Mouse (Mus musculus) MEL (cell line): Measurements from ENCODE around the gene Kcnc4. TPM values are rescaled to one million over a fixed set of nuclear protein-coding genes. Genes with fewer than 3 reads are reported as not detected.

Source experiments
- DNase-seq: peaks from one replicate; pipeline ENCODE4 v3.0.0; 2011; ENCODE audit warnings: low read depth, low spot score
- H3K27ac ChIP-seq: 2 replicates; pipeline ENCODE4 v1.5.1; 2012; ENCODE audit warnings: low read depth, mild to moderate bottlenecking, control low read depth, low read length, moderate library complexity; ENCODE audit not compliant: control insufficient read depth
- H3K27me3 ChIP-seq, 2 experiments: fragments of 150-350 bp in 1 of 2; sonication (generic) in 1 of 2; 2 replicates each; pipeline ENCODE4 v1.6.1; 2012; ENCODE audit warnings: low read length in 2 of 2, mild to moderate bottlenecking in 2 of 2, improper control_type of control experiment in 1 of 2, moderate library complexity in 1 of 2; ENCODE audit not compliant: insufficient read depth in 2 of 2, control insufficient read depth in 1 of 2
- H3K36me3 ChIP-seq, 2 experiments: 2 replicates each; pipeline ENCODE4 v1.6.1; 2012 to 2014; ENCODE audit warnings: low read length in 2 of 2, improper control_type of control experiment in 1 of 2, inconsistent platforms in 1 of 2, mild to moderate bottlenecking in 1 of 2; ENCODE audit not compliant: insufficient read depth in 2 of 2, control insufficient read depth in 1 of 2
- H3K4me1 ChIP-seq, 2 experiments: fragments of 150-350 bp in 1 of 2; sonication (generic) in 1 of 2; 2 replicates each; pipeline ENCODE4 v1.6.1; 2012; ENCODE audit warnings: low read length in 2 of 2, improper control_type of control experiment in 1 of 2, mild to moderate bottlenecking in 1 of 2; ENCODE audit not compliant: insufficient read depth in 2 of 2, control insufficient read depth in 1 of 2
- H3K4me3 ChIP-seq, 2 experiments: fragments of 150-350 bp in 1 of 2; sonication (generic) in 1 of 2; 2 replicates each; pipeline ENCODE4 v1.5.1; 2012; ENCODE audit warnings: low read depth in 2 of 2, low read length in 2 of 2, mild to moderate bottlenecking in 2 of 2, moderate library complexity in 2 of 2, control low read depth in 1 of 2, improper control_type of control experiment in 1 of 2; ENCODE audit not compliant: control insufficient read depth in 1 of 2, insufficient read depth in 1 of 2
- H3K79me2 ChIP-seq: 2 replicates; pipeline ENCODE4 v1.6.1; 2012; ENCODE audit warnings: mild to moderate bottlenecking, low read length, moderate library complexity; ENCODE audit not compliant: control insufficient read depth, poor library complexity, insufficient read depth
- H3K9ac ChIP-seq: 2 replicates; pipeline ENCODE4 v1.6.1; 2012; ENCODE audit warnings: low read depth, mild to moderate bottlenecking, control low read depth, low read length, moderate library complexity; ENCODE audit not compliant: control insufficient read depth, poor library complexity, severe bottlenecking
- H3K9me3 ChIP-seq: fragments of 150-350 bp; sonication (generic); replicated peaks from 2 replicates; pipeline ENCODE4 v1.6.1; 2012; ENCODE audit warnings: mild to moderate bottlenecking, low read length, improper control_type of control experiment, moderate library complexity; ENCODE audit not compliant: insufficient read depth
- BHLHE40 ChIP-seq: IDR thresholded peaks from 2 replicates; pipeline ENCODE4 v1.6.1; 2012; ENCODE audit warnings: low read depth, mild to moderate bottlenecking, inconsistent platforms, low read length, improper control_type of control experiment, borderline replicate concordance
- CHD2 ChIP-seq: IDR thresholded peaks from 2 replicates; pipeline ENCODE4 v1.6.1; 2011; ENCODE audit warnings: low read length, improper control_type of control experiment
- CTCF ChIP-seq, 3 experiments: IDR thresholded peaks in 2 of 3; conservative IDR thresholded peaks in 1 of 3; 2 replicates each; pipeline ENCODE4 v1.5.1; 2011 to 2012; ENCODE audit warnings: low read length in 3 of 3, low read depth in 2 of 3, mild to moderate bottlenecking in 2 of 3, improper control_type of control experiment in 1 of 3, inconsistent platforms in 1 of 3, mixed read lengths in 1 of 3, moderate library complexity in 1 of 3; ENCODE audit not compliant: control insufficient read depth in 1 of 3, insufficient read depth in 1 of 3, poor library complexity in 1 of 3, severe bottlenecking in 1 of 3
- E2F4 ChIP-seq: IDR thresholded peaks from 2 replicates; pipeline ENCODE4 v1.6.1; 2011; ENCODE audit warnings: low read depth, low read length, improper control_type of control experiment, borderline replicate concordance
- ELF1 ChIP-seq: IDR thresholded peaks from 2 replicates; pipeline ENCODE4 v1.6.1; 2014; ENCODE audit warnings: low read depth, mild to moderate bottlenecking, inconsistent platforms, low read length, improper control_type of control experiment, moderate library complexity
- EP300 ChIP-seq, 2 experiments: IDR thresholded peaks; 2 replicates each; pipeline ENCODE4 v1.6.1; 2011; ENCODE audit warnings: improper control_type of control experiment in 2 of 2, low read length in 2 of 2, low read depth in 1 of 2, mild to moderate bottlenecking in 1 of 2
- ETS1 ChIP-seq: IDR thresholded peaks from 2 replicates; pipeline ENCODE4 v1.6.1; 2012; ENCODE audit warnings: low read depth, mild to moderate bottlenecking, inconsistent platforms, low read length, improper control_type of control experiment, moderate library complexity
- GABPA ChIP-seq: IDR thresholded peaks from 2 replicates; pipeline ENCODE4 v1.6.1; 2012; ENCODE audit warnings: low read depth, mild to moderate bottlenecking, inconsistent platforms, low read length, improper control_type of control experiment, moderate library complexity
- GATA1 ChIP-seq: IDR thresholded peaks from 2 replicates; pipeline ENCODE4 v1.6.1; 2011; ENCODE audit warnings: low read depth, low read length, improper control_type of control experiment
- JUND ChIP-seq: IDR thresholded peaks from 2 replicates; pipeline ENCODE4 v1.6.1; 2011; ENCODE audit warnings: low read depth, mild to moderate bottlenecking, improper control_type of control experiment, low read length
- KAT2A ChIP-seq: conservative IDR thresholded peaks from 2 replicates; pipeline ENCODE4 v1.6.1; 2012; ENCODE audit warnings: low read depth, low read length, improper control_type of control experiment, inconsistent platforms
- MAFK ChIP-seq: IDR thresholded peaks from 2 replicates; pipeline ENCODE4 v1.6.1; 2011; ENCODE audit warnings: low read depth, mild to moderate bottlenecking, low read length, improper control_type of control experiment, borderline replicate concordance
- MAX ChIP-seq: IDR thresholded peaks from 2 replicates; pipeline ENCODE4 v1.6.1; 2011; ENCODE audit warnings: low read length, improper control_type of control experiment
- MAZ ChIP-seq: IDR thresholded peaks from 2 replicates; pipeline ENCODE4 v1.6.1; 2012; ENCODE audit warnings: low read depth, mild to moderate bottlenecking, inconsistent platforms, low read length, improper control_type of control experiment
- MEF2A ChIP-seq: IDR thresholded peaks from 2 replicates; pipeline ENCODE4 v1.6.1; 2014; ENCODE audit warnings: low read depth, mild to moderate bottlenecking, inconsistent platforms, low read length, improper control_type of control experiment; ENCODE audit not compliant: poor library complexity, insufficient replicate concordance, severe bottlenecking; ENCODE audit errors: extremely low read depth
- MXI1 ChIP-seq: IDR thresholded peaks from 2 replicates; pipeline ENCODE4 v1.6.1; 2011; ENCODE audit warnings: mild to moderate bottlenecking, low read depth, low read length, improper control_type of control experiment
- MYB ChIP-seq: IDR thresholded peaks from 2 replicates; pipeline ENCODE4 v1.6.1; 2011; ENCODE audit warnings: mild to moderate bottlenecking, low read depth, low read length, improper control_type of control experiment
- MYC ChIP-seq: IDR thresholded peaks from 2 replicates; pipeline ENCODE4 v1.6.1; 2011; ENCODE audit warnings: low read depth, mild to moderate bottlenecking, low read length, improper control_type of control experiment, moderate library complexity
- NELFE ChIP-seq: IDR thresholded peaks from 2 replicates; pipeline ENCODE4 v1.6.1; 2011; ENCODE audit warnings: low read depth, low read length, improper control_type of control experiment
- NRF1 ChIP-seq: IDR thresholded peaks from 2 replicates; pipeline ENCODE4 v1.6.1; 2014; ENCODE audit warnings: low read depth, mild to moderate bottlenecking, inconsistent platforms, low read length, improper control_type of control experiment, moderate library complexity; ENCODE audit not compliant: poor library complexity, insufficient read depth, severe bottlenecking
- POLR2A ChIP-seq, 2 experiments: IDR thresholded peaks; 2 replicates each; pipeline ENCODE4 v1.6.1; 2011 to 2012; ENCODE audit warnings: low read length in 2 of 2, mild to moderate bottlenecking in 2 of 2, control low read depth in 1 of 2, improper control_type of control experiment in 1 of 2, low read depth in 1 of 2, moderate library complexity in 1 of 2; ENCODE audit not compliant: control insufficient read depth in 1 of 2, insufficient read depth in 1 of 2, poor library complexity in 1 of 2
- POLR2AphosphoS2 ChIP-seq: IDR thresholded peaks from 2 replicates; pipeline ENCODE4 v1.6.1; 2011; ENCODE audit warnings: low read length, improper control_type of control experiment
- POLR2AphosphoS5 ChIP-seq: IDR thresholded peaks from 2 replicates; pipeline ENCODE4 v1.6.1; 2012; ENCODE audit warnings: low read depth, borderline replicate concordance, mild to moderate bottlenecking, inconsistent platforms, low read length, moderate library complexity, mixed read lengths
- RAD21 ChIP-seq: IDR thresholded peaks from 2 replicates; pipeline ENCODE4 v1.6.1; 2011; ENCODE audit warnings: mild to moderate bottlenecking, low read depth, low read length, improper control_type of control experiment
- RCOR1 ChIP-seq: IDR thresholded peaks from 2 replicates; pipeline ENCODE4 v1.6.1; 2012; ENCODE audit warnings: low read depth, mild to moderate bottlenecking, inconsistent platforms, low read length, improper control_type of control experiment
- SIN3A ChIP-seq: IDR thresholded peaks from 2 replicates; pipeline ENCODE4 v1.6.1; 2012; ENCODE audit warnings: low read length, improper control_type of control experiment, inconsistent platforms
- SMC3 ChIP-seq: IDR thresholded peaks from 2 replicates; pipeline ENCODE4 v1.6.1; 2011; ENCODE audit warnings: low read depth, low read length, improper control_type of control experiment
- TAL1 ChIP-seq: IDR thresholded peaks from 2 replicates; pipeline ENCODE4 v1.6.1; 2012; ENCODE audit warnings: mild to moderate bottlenecking, inconsistent platforms, low read length, moderate library complexity, mixed read lengths
- TBP ChIP-seq: IDR thresholded peaks from 2 replicates; pipeline ENCODE4 v1.8.0; 2011; ENCODE audit warnings: low read depth, low read length, improper control_type of control experiment
- TCF12 ChIP-seq: IDR thresholded peaks from 2 replicates; pipeline ENCODE4 v1.6.1; 2014; ENCODE audit warnings: low read depth, mild to moderate bottlenecking, inconsistent platforms, low read length, improper control_type of control experiment, moderate library complexity
- UBTF ChIP-seq: IDR thresholded peaks from 2 replicates; pipeline ENCODE4 v1.6.1; 2012; ENCODE audit warnings: low read depth, mild to moderate bottlenecking, inconsistent platforms, low read length, improper control_type of control experiment, moderate library complexity, borderline replicate concordance; ENCODE audit not compliant: insufficient read depth
- USF2 ChIP-seq, 2 experiments: IDR thresholded peaks; 2 replicates each; pipeline ENCODE4 v1.6.1; 2011 to 2012; ENCODE audit warnings: improper control_type of control experiment in 2 of 2, low read length in 2 of 2, borderline replicate concordance in 1 of 2, inconsistent platforms in 1 of 2, low read depth in 1 of 2, mild to moderate bottlenecking in 1 of 2; ENCODE audit not compliant: insufficient read depth in 1 of 2
- ZC3H11A ChIP-seq: IDR thresholded peaks from 2 replicates; pipeline ENCODE4 v1.6.1; 2012; ENCODE audit warnings: low read depth, mild to moderate bottlenecking, inconsistent platforms, low read length, improper control_type of control experiment
- ZKSCAN1 ChIP-seq: IDR thresholded peaks from 2 replicates; pipeline ENCODE4 v1.6.1; 2012; ENCODE audit warnings: low read depth, mild to moderate bottlenecking, inconsistent platforms, low read length, improper control_type of control experiment, moderate library complexity
- ZMIZ1 ChIP-seq: IDR thresholded peaks from 2 replicates; pipeline ENCODE4 v1.6.1; 2012; ENCODE audit warnings: low read depth, mild to moderate bottlenecking, inconsistent platforms, low read length, improper control_type of control experiment, moderate library complexity
- ZNF384 ChIP-seq: IDR thresholded peaks from 2 replicates; pipeline ENCODE4 v1.6.1; 2012; ENCODE audit warnings: low read depth, mild to moderate bottlenecking, inconsistent platforms, low read length, improper control_type of control experiment
- polyA plus RNA-seq, 2 experiments: library from polyadenylated mRNA; stranded (reverse) in 1 of 2; unstranded in 1 of 2; fragments of >175 nt in 1 of 2; fragments of >200 nt in 1 of 2; gene quantifications; 2 replicates each; pipeline versions ENCODE4 v1.2.1 to v1.2.4; 2012; ENCODE audit warnings: low replicate concordance in 2 of 2, low read depth in 1 of 2; ENCODE audit not compliant: insufficient read length in 2 of 2, insufficient read depth in 1 of 2, missing spikeins in 1 of 2
- total RNA-seq: library from RNA; depleted of rRNA; stranded (reverse); fragments of 300-350 nt; gene quantifications from 2 replicates; pipeline ENCODE4 v1.2.3, GENCODE M21; 2012

Gene Kcnc4
- total and polyA plus RNA-seq, 3 experiments = not detected

GRCm38 (mm10) chr3:107462160-107462559 is 2.8 kb upstream of the Kcnc4 start:
- no peak overlapping the region for H3K27ac ChIP-seq
- no peaks in the 10 kb centered on the region for H3K27me3 ChIP-seq
- peak; percentile 68 for DNase-seq
- H3K79me2 ChIP-seq = no peaks in the 10 kb centered on the region
- no peak overlapping the region for H3K4me3 ChIP-seq
- no peaks in the 10 kb centered on the region for H3K36me3 ChIP-seq
- H3K9ac ChIP-seq = no peak overlapping the region
- H3K4me1 ChIP-seq = no peaks in the 10 kb centered on the region
- TF ChIP-seq RCOR1 (no peak), NRF1 (no peak), POLR2AphosphoS2 (no peak), POLR2AphosphoS5 (no peak), MYC (no peak), TCF12 (no peak), MAZ (no peak), ZNF384 (no peak), MYB (no peak), BHLHE40 (no peak), ELF1 (no peak), ETS1 (no peak), MAFK (no peak), USF2 (IDR thresholded peaks at IDR 0.05; ENCODE audit: borderline replicate concordance in 1 of 2, insufficient read depth in 1 of 2, low read depth in 1 of 2, low read length in 2 of 2) (no peak), EP300 (IDR thresholded peaks at IDR 0.05; ENCODE audit: low read depth in 1 of 2, low read length in 2 of 2) (no peak), MEF2A (no peak), CHD2 (no peak), ZC3H11A (peak; percentile 78), ZMIZ1 (no peak), GABPA (no peak), RAD21 (peak; percentile 88), GATA1 (no peak), ZKSCAN1 (peak; percentile 85), SIN3A (no peak), NELFE (no peak), E2F4 (no peak), UBTF (no peak), SMC3 (peak; percentile 91), MXI1 (no peak), KAT2A (no peak), TBP (no peak), CTCF (IDR thresholded peaks at IDR 0.05 in 2 of 3, conservative IDR thresholded peaks at IDR 0.05 in 1 of 3; ENCODE audit: control insufficient read depth in 1 of 3, insufficient read depth in 1 of 3, low read depth in 2 of 3, low read length in 3 of 3, poor library complexity in 1 of 3, severe bottlenecking in 1 of 3) (peak; percentile 88 to 94 (median 92)), POLR2A (IDR thresholded peaks at IDR 0.05; ENCODE audit: control insufficient read depth in 1 of 2, insufficient read depth in 1 of 2, low read depth in 1 of 2, low read length in 2 of 2, poor library complexity in 1 of 2) (no peak), JUND (no peak), MAX (no peak), TAL1 (no peak)
- TF ChIP-seq, all 39 proteins: peak for 5
- no peaks in the 10 kb centered on the region for H3K9me3 ChIP-seq
